Mouse (Mus musculus): ENCODE data around the gene Gm10799. TPM values are rescaled to one million over a fixed set of nuclear protein-coding genes. Genes with fewer than 3 reads are reported as not detected.

Gm10799 gene
- polyA plus RNA-seq, 1 experiment from 2014 or later = not detected

DNA sequence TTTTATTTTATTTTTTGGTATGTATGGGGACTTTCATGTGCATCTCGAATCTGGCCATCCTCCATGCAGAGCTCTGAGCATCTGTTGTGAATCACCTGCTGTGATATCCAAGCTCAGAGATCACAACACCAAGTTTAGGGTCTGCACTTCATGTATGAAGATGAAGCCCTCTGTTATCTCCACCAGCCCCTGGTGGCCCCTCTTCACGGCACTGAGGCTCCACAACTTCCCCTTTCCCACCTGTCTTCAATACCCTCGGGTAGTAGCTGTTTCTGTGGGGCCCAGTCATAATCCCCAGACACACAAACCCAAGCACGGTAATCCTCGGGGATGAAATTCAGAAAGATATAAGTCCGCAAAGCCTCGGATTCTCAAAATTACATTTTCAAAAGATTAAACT lies 45.3 kb downstream of the Gm10799 start:
- Histone ChIP-seq H3K27ac (ENCODE audit: low read depth, low read length) (no peak overlapping the region), H3K36me3 (ENCODE audit: control insufficient read depth, insufficient read depth, low read length) (no peaks in the 10 kb centered on the region), H3K9me3 (ENCODE audit: control insufficient read depth, low read length) (no peaks in the 10 kb centered on the region), H3K4me1 (ENCODE audit: control insufficient read depth, insufficient read depth, low read length) (no peaks in the 10 kb centered on the region), H3K4me2 (ENCODE audit: low read depth, low read length) (no peak overlapping the region), H3K27me3 (ENCODE audit: control insufficient read depth, insufficient read depth, low read length) (peaks cover 4% of the 10 kb centered on the region; the same call in 1 of the 2 replicates), H3K4me3 (ENCODE audit: low read depth, low read length) (no peak overlapping the region), H3K9ac (replicated peaks; ENCODE audit: low read depth, low read length) (no peak overlapping the region)
- ATAC-seq (ENCODE audit: low read depth) = no peak
- WGBS = 84% methylated on average over 7 of the region's 7 CpGs

Other genes starting within 250 kb of the Gm10799 start
- 64.2 and 68.0 TPM in 2 replicates for gene Lmo2, start 110.6 kb downstream of the Gm10799 start, polyA plus RNA-seq (2014; fragmentation: Nextera tagmentation; extraction: Ambion mirVana)
- 74.0 and 82.5 TPM in 2 replicates for gene Fbxo3, start 40.8 kb downstream of the Gm10799 start, polyA plus RNA-seq (2014; fragmentation: Nextera tagmentation; extraction: Ambion mirVana)
- gene 4931422A03Rik, start 40.2 kb downstream of the Gm10799 start, polyA plus RNA-seq (2014; fragmentation: Nextera tagmentation; extraction: Ambion mirVana) = 2.2 and 3.3 TPM in 2 replicates
- gene Gm10912, start 2.7 kb downstream of the Gm10799 start, polyA plus RNA-seq (2014; fragmentation: Nextera tagmentation; extraction: Ambion mirVana) = not detected in 2 replicates
- gene Cd59b, start 1.3 kb upstream of the Gm10799 start, polyA plus RNA-seq (2014; fragmentation: Nextera tagmentation; extraction: Ambion mirVana) = 2.0 and 2.5 TPM in 2 replicates
- gene Cd59a, start 27.3 kb upstream of the Gm10799 start, polyA plus RNA-seq (2014; fragmentation: Nextera tagmentation; extraction: Ambion mirVana) = 14.9 and 19.1 TPM in 2 replicates
- not detected in 2 replicates for gene A930018P22Rik, start 54.2 kb upstream of the Gm10799 start, polyA plus RNA-seq (2014; fragmentation: Nextera tagmentation; extraction: Ambion mirVana)